Mouse (Mus musculus) ovary, adult 18-20 months (tissue): ENCODE measurements around the gene Mettl9.

ENCODE experiments used
- DNase-seq: peaks from one replicate; pipeline ENCODE4 v3.0.0; 2022; ENCODE audit warnings: low spot score, mixed read lengths

The Mettl9 gene

GRCm38 (mm10) chr7:121098614-121099389 is 64.6 kb downstream of the Mettl9 start:
- DNase-seq, result no peak

DNA sequence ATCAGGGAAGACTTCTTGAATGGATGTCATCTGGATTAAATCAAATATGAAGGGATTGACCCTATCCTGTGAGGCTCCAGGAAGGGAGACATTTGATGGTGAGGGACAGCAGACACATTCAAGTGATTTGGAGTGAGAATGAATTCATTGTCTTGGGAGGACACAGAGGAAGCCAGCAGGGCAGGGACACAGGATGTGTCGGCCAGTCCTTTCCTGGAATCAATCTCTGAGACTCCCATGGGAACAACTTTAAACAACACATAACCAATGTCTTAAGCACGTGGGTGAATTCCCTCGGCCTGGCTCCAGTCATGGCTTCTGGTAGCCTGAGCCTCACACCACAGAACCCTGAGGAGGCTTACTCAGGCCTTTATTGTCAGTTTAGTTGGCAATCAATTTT is 73.6 kb downstream of the Mettl9 start:
- DNase-seq, result no peak

DNA sequence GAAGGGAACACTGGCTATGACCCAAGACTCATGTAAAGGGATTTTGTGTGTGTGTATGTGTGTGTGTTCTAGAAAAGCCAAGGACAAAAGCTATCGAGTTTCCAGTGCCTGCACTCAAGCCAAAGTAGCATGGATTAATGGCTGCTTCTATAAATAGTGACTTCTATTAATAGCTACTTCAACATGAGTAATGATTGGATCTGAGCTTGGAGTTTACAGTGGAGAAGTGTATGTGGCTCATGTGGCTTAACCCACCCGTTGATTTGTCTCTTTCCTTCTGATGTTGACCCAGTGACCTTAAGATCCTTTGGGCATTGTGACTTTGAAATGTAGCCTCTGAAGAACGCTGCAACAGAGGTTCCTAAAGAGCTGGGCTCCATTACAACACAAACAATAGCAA is 77.1 kb downstream of the Mettl9 start:
- DNase-seq, result no peak

- no peak for DNase-seq
Observed at GRCm38 (mm10) chr7:121111762-121112161, 77.5 kb downstream of the Mettl9 start.

- DNase-seq, result peak; percentile 30
Observed at GRCm38 (mm10) chr7:121120143-121120818, 86.0 kb downstream of the Mettl9 start.
